Comparison of ENCODE assay signal across 22 mouse cellular contexts in the genomic region with DNA sequence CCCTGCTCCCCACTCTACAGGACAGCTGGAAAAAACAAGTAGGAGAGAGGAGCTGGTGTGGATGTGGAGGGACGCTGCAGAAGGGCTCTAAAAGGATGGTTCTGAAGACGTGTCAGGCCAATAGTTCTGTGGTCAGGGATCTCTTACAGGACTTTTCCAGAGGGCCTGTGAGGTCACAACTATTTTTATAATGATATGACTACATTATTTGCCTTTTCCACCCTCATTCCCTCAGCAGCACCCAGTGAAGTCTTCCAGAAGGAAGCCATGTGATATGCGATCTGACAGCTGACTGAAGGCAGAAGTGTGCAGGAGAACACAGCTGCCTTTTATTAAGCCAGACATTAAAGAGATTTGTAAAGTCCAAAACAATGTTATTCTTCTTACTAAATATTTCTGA.
DNase-seq lines count a peak whose midpoint lies in the region; ATAC-seq and TF ChIP-seq lines count a peak whose summit lies in the region.
"Had no signal": no experiment of that assay in that cellular context is flagged by ENCODE, and none has a peak within 500 bp of the region (broad histone marks: within the 10 kb centered on the region; RNA-seq: fewer than 3 reads in every experiment).

No protein-coding gene starts in this region.

- intact Hi-C loops in heart, adult 2 months (cut with DNase I): no loop called here
- intact Hi-C loops in heart, postnatal 10 days (cut with DNase I): no loop called here
- intact Hi-C loops in heart, postnatal 25 days (cut with DNase I): no loop called here

- H3K9me3 ChIP-seq in heart, embryonic 12.5 days (replicated peaks): no peaks in the 10 kb centered on the region
- H3K9me3 ChIP-seq: embryonic facial prominence, embryonic 12.5 days; forebrain, embryonic 12.5 days; hindbrain, embryonic 12.5 days had no signal

- H3ac ChIP-seq in myocyte (ENCODE audit: control insufficient read depth, insufficient read length): no peak overlapping the region

- H3K27ac ChIP-seq in heart, embryonic 12.5 days (ENCODE audit: poor library complexity, severe bottlenecking): peak overlapping the region; percentile 51; the same call in 1 of the 2 replicates
- no peak overlapping the region for H3K27ac ChIP-seq in heart, adult 2 months
- H3K27ac ChIP-seq: embryonic facial prominence, embryonic 12.5 days; forebrain, embryonic 12.5 days; hindbrain, embryonic 12.5 days had no signal

- no peaks in the 10 kb centered on the region for H3K79me2 ChIP-seq in heart, adult 2 months (replicated peaks; ENCODE audit: control insufficient read depth, insufficient read depth, low read length)
- no peaks in the 10 kb centered on the region for H3K79me2 ChIP-seq in myocyte (ENCODE audit: control insufficient read depth, insufficient read depth)

- ATAC-seq in heart, embryonic 12.5 days (ENCODE audit: insufficient number of reproducible peaks, low FRiP score): no peak
- ATAC-seq: forebrain, embryonic 16.5 days; hindbrain, embryonic 16.5 days; inflammation-experienced regulatory T-cells, adult 6 months; intestine, postnatal 0 days had no signal

- H3K27me3 ChIP-seq in heart, embryonic 12.5 days (replicated peaks): no peaks in the 10 kb centered on the region
- no peaks in the 10 kb centered on the region for H3K27me3 ChIP-seq in heart, adult 2 months (ENCODE audit: control insufficient read depth, insufficient read depth, low read length)
- H3K27me3 ChIP-seq in myocyte (ENCODE audit: control insufficient read depth, insufficient read depth, insufficient read length): no peaks in the 10 kb centered on the region
- H3K27me3 ChIP-seq: CH12.LX; embryonic facial prominence, embryonic 12.5 days; forebrain, embryonic 12.5 days; hindbrain, embryonic 12.5 days had no signal

- H3K4me3 ChIP-seq in heart, embryonic 12.5 days: no peak overlapping the region
- H3K4me3 ChIP-seq in heart, adult 2 months: no peak overlapping the region
- no peak overlapping the region for H3K4me3 ChIP-seq in myocyte
- H3K4me3 ChIP-seq: embryonic facial prominence, embryonic 12.5 days; forebrain, embryonic 12.5 days; hindbrain, embryonic 12.5 days had no signal

- no peak overlapping the region for H3K9ac ChIP-seq in heart, embryonic 12.5 days
- no peak overlapping the region for H3K9ac ChIP-seq in heart, adult 2 months (ENCODE audit: low read depth, low read length)
- H3K9ac ChIP-seq: embryonic facial prominence, embryonic 12.5 days; forebrain, embryonic 12.5 days; hindbrain, embryonic 12.5 days had no signal

- no peak overlapping the region for H3K4me2 ChIP-seq in heart, embryonic 12.5 days
- H3K4me2 ChIP-seq in myocyte (ENCODE audit: low read depth): no peak overlapping the region
- H3K4me2 ChIP-seq: embryonic facial prominence, embryonic 12.5 days; forebrain, embryonic 12.5 days; hindbrain, embryonic 12.5 days had no signal

- TF ChIP-seq CTCF in heart, adult 2 months (IDR thresholded peaks at IDR 0.05): no peak

- 35% methylated on average over 3 of the region's 3 CpGs for WGBS in heart, embryonic 12.5 days
- 56% methylated on average over 3 of the region's 3 CpGs for WGBS in heart, adult 2 months

- no peak for TF ChIP-seq POLR2A in heart, adult 2 months (IDR thresholded peaks at IDR 0.05; ENCODE audit: insufficient read depth, low read depth, low read length)
- TF ChIP-seq POLR2A in myocyte (IDR thresholded peaks at IDR 0.05; ENCODE audit: insufficient read length, low read depth): no peak

- TF ChIP-seq EP300 in heart, adult 2 months (IDR thresholded peaks at IDR 0.05; ENCODE audit: insufficient read depth, low read depth, low read length): no peak

- peaks cover 13% of the 10 kb centered on the region for H3K4me1 ChIP-seq in heart, embryonic 12.5 days (replicated peaks)
- peaks cover 2% of the 10 kb centered on the region; the same call in 1 of the 2 replicates for H3K4me1 ChIP-seq in heart, adult 2 months (ENCODE audit: control insufficient read depth, insufficient read depth, low read length)

- no peak for DNase-seq in heart, adult 2 months
- peak; percentile 12 to 24 for DNase-seq in heart, postnatal 10 days
- no peak for DNase-seq in heart, postnatal 25 days (ENCODE audit: low spot score)
- DNase-seq in lung, postnatal 36 days: peak; percentile 0
- no peak for DNase-seq in lung, postnatal 10 days
- DNase-seq in right cerebral cortex, postnatal 4 days: no peak
- DNase-seq: adrenal gland, adult 8-10 months; adrenal gland, postnatal 36 days; cerebellum, adult 2 months; cerebellum, postnatal 10 days; gastrocnemius, postnatal 10 days; heart, postnatal 14 days had no signal

- no peaks in the 10 kb centered on the region for H3K36me3 ChIP-seq in heart, embryonic 12.5 days
- H3K36me3 ChIP-seq in heart, adult 2 months (ENCODE audit: control insufficient read depth, insufficient read depth, low read length): no peaks in the 10 kb centered on the region
- H3K36me3 ChIP-seq in myocyte (ENCODE audit: control insufficient read depth, insufficient read depth): no peaks in the 10 kb centered on the region
- H3K36me3 ChIP-seq: embryonic facial prominence, embryonic 12.5 days; forebrain, embryonic 12.5 days; hindbrain, embryonic 12.5 days had no signal

TF ChIP-seq in myocyte, 11 proteins besides CTCF, POLR2A, EP300 and RAD21:
- TF ChIP-seq MYOD1 (IDR thresholded peaks at IDR 0.05; ENCODE audit: control insufficient read depth in 1 of 3, insufficient read length in 2 of 3, low read depth in 2 of 3): peak in 2 of 3 experiments; percentile 22 to 38
- no peak for TF ChIP-seq POLR2AphosphoS2 (IDR thresholded peaks at IDR 0.05; ENCODE audit: insufficient read length, low read depth)

Comparison
In these comparisons a context has a peak if more than half of its experiments do, and no peak if none do; other contexts are left out.
1. DNase-seq: peak in heart, postnatal 10 days (2 of 2) and lung, postnatal 36 days (single experiment); none in heart, adult 2 months (0 of 2), heart, postnatal 25 days (single experiment), lung, postnatal 10 days (single experiment) and right cerebral cortex, postnatal 4 days (single experiment).